Mouse (Mus musculus) kidney, adult 2 months (tissue): ENCODE measurements at regions not wholly inside any gene's neighbourhood (a gene's known extent, or its start where the extent isn't known, plus 50 kb on each side); places are given as distances from the start of the nearest gene placed in this dataset.
"Not testable (repeated sequence)": the region's sequence is repeated elsewhere in the genome, so short reads cannot be mapped to it uniquely, and the experiment has no call there.

Experiments
- DNase-seq: peaks from one replicate; pipeline ENCODE4 v3.0.0; 2021
- H3K27ac ChIP-seq: fragments of 200-500 bp; 2 replicates; pipeline ENCODE4 v1.5.1; 2012; ENCODE audit warnings: low read depth, low read length, control low read depth, inconsistent platforms; ENCODE audit not compliant: insufficient read depth
- H3K27me3 ChIP-seq: fragments of 200-500 bp; replicated peaks from 2 replicates; pipeline ENCODE4 v1.6.1; 2012; ENCODE audit warnings: mild to moderate bottlenecking, moderate library complexity, low read length, inconsistent platforms; ENCODE audit not compliant: control insufficient read depth, insufficient read depth
- H3K36me3 ChIP-seq: fragments of 200-500 bp; 2 replicates; pipeline ENCODE4 v1.6.1; 2012; ENCODE audit warnings: mild to moderate bottlenecking, moderate library complexity, low read length, inconsistent platforms; ENCODE audit not compliant: control insufficient read depth, insufficient read depth
- H3K4me1 ChIP-seq: fragments of 200-500 bp; 2 replicates; pipeline ENCODE4 v1.6.1; 2011; ENCODE audit warnings: low read length; ENCODE audit not compliant: control insufficient read depth, insufficient read depth
- H3K4me3 ChIP-seq: fragments of 200-500 bp; 2 replicates; pipeline ENCODE4 v1.5.1; 2011; ENCODE audit warnings: mild to moderate bottlenecking, low read depth, low read length, control low read depth; ENCODE audit not compliant: insufficient read depth
- CTCF ChIP-seq: fragments of 200-500 bp; conservative IDR thresholded peaks from 2 replicates; pipeline ENCODE4 v1.5.1; 2011; ENCODE audit warnings: low read depth, mild to moderate bottlenecking, control low read depth, low read length, moderate library complexity, mixed read lengths; ENCODE audit not compliant: insufficient read depth, insufficient read length
- POLR2A ChIP-seq: fragments of 200-500 bp; IDR thresholded peaks from one replicate; pipeline ENCODE4 v1.6.1; 2011; ENCODE audit warnings: low read depth, low read length, control low read depth
- WGBS: fragments of 180-500 bp; shearing (Covaris S2); methylation state at CpG from one replicate; pipeline ENCODE4 v1.1.7; 2018; 5-methylcytosine and 5-hydroxymethylcytosine counted together

- Histone ChIP-seq H3K27ac (no peak overlapping the region), H3K36me3 (no peaks in the 10 kb centered on the region), H3K4me1 (no peaks in the 10 kb centered on the region), H3K27me3 (no peaks in the 10 kb centered on the region), H3K4me3 (no peak overlapping the region)
- no peak for DNase-seq
- 85% methylated on average over 13 of the region's 13 CpGs for WGBS
- no peak for TF ChIP-seq POLR2A
- no peak for TF ChIP-seq CTCF
These were observed 54.0 kb upstream of the Cnep1r1 start for GRCm38 (mm10) chr8:88064414-88065110.

- not testable (repeated sequence) for DNase-seq, H3K4me3 ChIP-seq
- 91% methylated on average over 1 of the region's 1 CpGs for WGBS
These were observed 59.5 kb upstream of the Cnep1r1 start for GRCm38 (mm10) chr8:88059107-88059506.

GRCm38 (mm10) chr8:88057686-88058234 is 60.8 kb upstream of the Cnep1r1 start:
- Histone ChIP-seq H3K27ac (no peak overlapping the region), H3K4me1 (no peaks in the 10 kb centered on the region), H3K36me3 (no peaks in the 10 kb centered on the region), H3K4me3 (no peak overlapping the region), H3K27me3 (no peaks in the 10 kb centered on the region)
- TF ChIP-seq POLR2A, result no peak
- TF ChIP-seq CTCF, result no peak
- 89% methylated on average over 7 of the region's 7 CpGs for WGBS
- no peak for DNase-seq

More at GRCm38 (mm10) chr8:88059107-88059506, 59.5 kb upstream of the Cnep1r1 start:
- H3K36me3 ChIP-seq, H3K4me1 ChIP-seq, H3K27me3 ChIP-seq, H3K27ac ChIP-seq: not testable (repeated sequence)

- DNase-seq, result no peak
- TF ChIP-seq POLR2A (no peak), CTCF (no peak)
- Histone ChIP-seq H3K4me1 (no peaks in the 10 kb centered on the region), H3K4me3 (no peak overlapping the region), H3K27me3 (no peaks in the 10 kb centered on the region), H3K36me3 (no peaks in the 10 kb centered on the region), H3K27ac (no peak overlapping the region)
- WGBS, result 74% methylated on average over 10 of the region's 10 CpGs
These were observed 67.9 kb upstream of the Cnep1r1 start for GRCm38 (mm10) chr8:88050651-88051050.

GRCm38 (mm10) chr8:88049091-88049490 is 69.5 kb upstream of the Cnep1r1 start:
- H3K4me3 ChIP-seq, result no peak overlapping the region
- TF ChIP-seq POLR2A (no peak), CTCF (no peak)
- H3K27ac ChIP-seq, result no peak overlapping the region
- WGBS, result 69% methylated on average over 5 of the region's 5 CpGs
- H3K4me1 ChIP-seq, result no peaks in the 10 kb centered on the region
- no peaks in the 10 kb centered on the region for H3K36me3 ChIP-seq
- DNase-seq, result peak; percentile 72
- H3K27me3 ChIP-seq, result no peaks in the 10 kb centered on the region

GRCm38 (mm10) chr8:88045995-88046394 is 72.6 kb upstream of the Cnep1r1 start:
- Histone ChIP-seq H3K36me3 (no peaks in the 10 kb centered on the region), H3K27me3 (no peaks in the 10 kb centered on the region), H3K4me1 (no peaks in the 10 kb centered on the region), H3K4me3 (no peak overlapping the region), H3K27ac (no peak overlapping the region)
- WGBS, result 86% methylated on average over 4 of the region's 4 CpGs
- TF ChIP-seq CTCF (no peak), POLR2A (no peak)
- DNase-seq, result no peak

GRCm38 (mm10) chr8:88039286-88039685 is 79.3 kb upstream of the Cnep1r1 start:
- no peak overlapping the region for H3K4me3 ChIP-seq
- H3K36me3 ChIP-seq, result no peaks in the 10 kb centered on the region
- no peaks in the 10 kb centered on the region for H3K4me1 ChIP-seq
- TF ChIP-seq POLR2A (no peak), CTCF (no peak)
- H3K27ac ChIP-seq, result no peak overlapping the region
- 30% methylated on average over 6 of the region's 6 CpGs for WGBS
- no peak for DNase-seq
- no peaks in the 10 kb centered on the region for H3K27me3 ChIP-seq
